Mouse (Mus musculus): ENCODE measurements around the gene Parp6. TPM values are rescaled to one million over a fixed set of nuclear protein-coding genes. Genes with fewer than 3 reads are reported as not detected.

The Parp6 gene
- polyA plus RNA-seq, 1 experiment, result 40.1 TPM

- peak overlapping the region; percentile 71 for H3K27ac ChIP-seq (replicated peaks; ENCODE audit: low read depth, low read length)
- peaks cover 19% of the 10 kb centered on the region for H3K4me1 ChIP-seq (ENCODE audit: control insufficient read depth, insufficient read depth, insufficient read length, low read length)
- no peak overlapping the region for H3K4me3 ChIP-seq (ENCODE audit: insufficient read depth, low read depth, low read length)
Measured at GRCm38 (mm10) chr9:59664664-59665256, 47.7 kb downstream of the Parp6 start.

- Histone ChIP-seq H3K4me1 (ENCODE audit: control insufficient read depth, insufficient read depth, insufficient read length, low read length) (peaks cover 11% of the 10 kb centered on the region), H3K27ac (replicated peaks; ENCODE audit: low read depth, low read length) (no peak overlapping the region)
Measured at GRCm38 (mm10) chr9:59666016-59666415, 48.9 kb downstream of the Parp6 start.

GRCm38 (mm10) chr9:59666813-59667212 is 49.7 kb downstream of the Parp6 start:
- peaks cover 5% of the 10 kb centered on the region for H3K4me1 ChIP-seq (ENCODE audit: control insufficient read depth, insufficient read depth, insufficient read length, low read length)
- no peak overlapping the region for H3K4me3 ChIP-seq (ENCODE audit: insufficient read depth, low read depth, low read length)
- H3K27ac ChIP-seq (replicated peaks; ENCODE audit: low read depth, low read length), result no peak overlapping the region

More at GRCm38 (mm10) chr9:59666016-59666415, 48.9 kb downstream of the Parp6 start:
- no peak overlapping the region for H3K4me3 ChIP-seq (ENCODE audit: insufficient read depth, low read depth, low read length)

- no peak overlapping the region for H3K27ac ChIP-seq (replicated peaks; ENCODE audit: low read depth, low read length)
- peaks cover 5% of the 10 kb centered on the region for H3K4me1 ChIP-seq (ENCODE audit: control insufficient read depth, insufficient read depth, insufficient read length, low read length)
Measured at GRCm38 (mm10) chr9:59667250-59667649, 50.2 kb downstream of the Parp6 start.

GRCm38 (mm10) chr9:59667904-59668303 is 50.8 kb downstream of the Parp6 start:
- H3K27ac ChIP-seq (replicated peaks; ENCODE audit: low read depth, low read length), result no peak overlapping the region

More at GRCm38 (mm10) chr9:59667250-59667649, 50.2 kb downstream of the Parp6 start:
- no peak overlapping the region for H3K4me3 ChIP-seq (ENCODE audit: insufficient read depth, low read depth, low read length)

GRCm38 (mm10) chr9:59668473-59668872 is 51.4 kb downstream of the Parp6 start:
- H3K4me1 ChIP-seq (ENCODE audit: control insufficient read depth, insufficient read depth, insufficient read length, low read length), result peaks cover 5% of the 10 kb centered on the region
- no peak overlapping the region for H3K4me3 ChIP-seq (ENCODE audit: insufficient read depth, low read depth, low read length)
- no peak overlapping the region for H3K27ac ChIP-seq (replicated peaks; ENCODE audit: low read depth, low read length)

More at GRCm38 (mm10) chr9:59667904-59668303, 50.8 kb downstream of the Parp6 start:
- Histone ChIP-seq H3K4me1 (ENCODE audit: control insufficient read depth, insufficient read depth, insufficient read length, low read length) (peaks cover 5% of the 10 kb centered on the region), H3K4me3 (ENCODE audit: insufficient read depth, low read depth, low read length) (no peak overlapping the region)

GRCm38 (mm10) chr9:59669172-59669571 is 52.1 kb downstream of the Parp6 start:
- Histone ChIP-seq H3K4me1 (ENCODE audit: control insufficient read depth, insufficient read depth, insufficient read length, low read length) (peaks cover 2% of the 10 kb centered on the region), H3K4me3 (ENCODE audit: insufficient read depth, low read depth, low read length) (no peak overlapping the region), H3K27ac (replicated peaks; ENCODE audit: low read depth, low read length) (no peak overlapping the region)

- Histone ChIP-seq H3K27ac (replicated peaks; ENCODE audit: low read depth, low read length) (0 out of 2 replicates have a peak overlapping the region, but pooled peaks have one; percentile 12), H3K4me1 (ENCODE audit: control insufficient read depth, insufficient read depth, insufficient read length, low read length) (no peaks in the 10 kb centered on the region), H3K4me3 (ENCODE audit: insufficient read depth, low read depth, low read length) (no peak overlapping the region)
Measured at GRCm38 (mm10) chr9:59672195-59672894, 55.3 kb downstream of the Parp6 start.

- no peak overlapping the region for H3K27ac ChIP-seq (replicated peaks; ENCODE audit: low read depth, low read length)
- H3K4me1 ChIP-seq (ENCODE audit: control insufficient read depth, insufficient read depth, insufficient read length, low read length), result no peaks in the 10 kb centered on the region; the same call in 1 of the 2 replicates
- no peak overlapping the region for H3K4me3 ChIP-seq (ENCODE audit: insufficient read depth, low read depth, low read length)
Measured at GRCm38 (mm10) chr9:59673427-59673826, 56.3 kb downstream of the Parp6 start.

GRCm38 (mm10) chr9:59675598-59675997 is 58.5 kb downstream of the Parp6 start:
- Histone ChIP-seq H3K27ac (replicated peaks; ENCODE audit: low read depth, low read length) (no peak overlapping the region), H3K4me3 (ENCODE audit: insufficient read depth, low read depth, low read length) (no peak overlapping the region), H3K4me1 (ENCODE audit: control insufficient read depth, insufficient read depth, insufficient read length, low read length) (no peaks in the 10 kb centered on the region; the same call in 1 of the 2 replicates)

- Histone ChIP-seq H3K4me3 (ENCODE audit: insufficient read depth, low read depth, low read length) (no peak overlapping the region), H3K4me1 (ENCODE audit: control insufficient read depth, insufficient read depth, insufficient read length, low read length) (no peaks in the 10 kb centered on the region; the same call in 1 of the 2 replicates), H3K27ac (replicated peaks; ENCODE audit: low read depth, low read length) (no peak overlapping the region)
Measured at GRCm38 (mm10) chr9:59678313-59678712, 61.2 kb downstream of the Parp6 start.

GRCm38 (mm10) chr9:59679678-59680533 is 62.8 kb downstream of the Parp6 start, which contains the start of gene Gramd2:
Gramd2 (plus strand) TSS chr9:59680144.
- H3K4me1 ChIP-seq (ENCODE audit: control insufficient read depth, insufficient read depth, insufficient read length, low read length), result no peaks in the 10 kb centered on the region; the same call in 1 of the 2 replicates
- no peak within 1 kb of the TSS for H3K27ac ChIP-seq (replicated peaks; ENCODE audit: low read depth, low read length)
- H3K4me3 ChIP-seq (ENCODE audit: insufficient read depth, low read depth, low read length), result peak within 1 kb of the TSS; percentile 41

GRCm38 (mm10) chr9:59680534-59680875 is 63.4 kb downstream of the Parp6 start:
- Histone ChIP-seq H3K27ac (replicated peaks; ENCODE audit: low read depth, low read length) (no peak overlapping the region), H3K4me1 (ENCODE audit: control insufficient read depth, insufficient read depth, insufficient read length, low read length) (no peaks in the 10 kb centered on the region; the same call in 1 of the 2 replicates), H3K4me3 (ENCODE audit: insufficient read depth, low read depth, low read length) (no peak overlapping the region)

GRCm38 (mm10) chr9:59684020-59684419 is 66.9 kb downstream of the Parp6 start:
- Histone ChIP-seq H3K4me3 (ENCODE audit: insufficient read depth, low read depth, low read length) (no peak overlapping the region), H3K4me1 (ENCODE audit: control insufficient read depth, insufficient read depth, insufficient read length, low read length) (no peaks in the 10 kb centered on the region), H3K27ac (replicated peaks; ENCODE audit: low read depth, low read length) (no peak overlapping the region)

GRCm38 (mm10) chr9:59687416-59688046 is 70.4 kb downstream of the Parp6 start:
- H3K4me1 ChIP-seq (ENCODE audit: control insufficient read depth, insufficient read depth, insufficient read length, low read length), result no peaks in the 10 kb centered on the region
- no peak overlapping the region for H3K27ac ChIP-seq (replicated peaks; ENCODE audit: low read depth, low read length)
- H3K4me3 ChIP-seq (ENCODE audit: insufficient read depth, low read depth, low read length), result no peak overlapping the region

Measured in brown adipose tissue, adult 24 weeks (tissue).